Mouse (Mus musculus) myocyte (in vitro differentiated cells): Measurements from ENCODE around the gene Zmynd8. TPM values are rescaled to one million over a fixed set of nuclear protein-coding genes. Genes with fewer than 3 reads are reported as not detected.

ENCODE experiments used
- H3K27me3 ChIP-seq: one replicate; pipeline ENCODE4 v1.6.1; 2011; ENCODE audit not compliant: control insufficient read depth, insufficient read depth, insufficient read length
- H3K36me3 ChIP-seq: one replicate; pipeline ENCODE4 v1.6.1; 2011; ENCODE audit not compliant: control insufficient read depth, insufficient read depth
- H3K4me2 ChIP-seq: one replicate; pipeline ENCODE4 v1.6.1; 2011; ENCODE audit warnings: low read depth, control low read depth
- H3K4me3 ChIP-seq: one replicate; pipeline ENCODE4 v1.5.1; 2011; ENCODE audit warnings: mild to moderate bottlenecking, control low read depth, moderate library complexity
- H3K79me2 ChIP-seq: one replicate; pipeline ENCODE4 v1.6.1; 2011; ENCODE audit not compliant: control insufficient read depth, insufficient read depth
- H3ac ChIP-seq: one replicate; pipeline ENCODE4 v1.6.1; 2011; ENCODE audit not compliant: control insufficient read depth, insufficient read length
- CEBPB ChIP-seq: IDR thresholded peaks from 2 replicates; pipeline ENCODE4 v1.6.1; 2011; ENCODE audit warnings: mild to moderate bottlenecking, moderate library complexity; ENCODE audit not compliant: poor library complexity, insufficient read depth, severe bottlenecking
- E2F4 ChIP-seq: IDR thresholded peaks from one replicate; pipeline ENCODE4 v1.6.1; 2011; ENCODE audit warnings: mild to moderate bottlenecking, control low read depth, moderate library complexity; ENCODE audit not compliant: insufficient read depth
- MAX ChIP-seq: IDR thresholded peaks from one replicate; pipeline ENCODE4 v1.6.1; 2011; ENCODE audit warnings: low read depth, mild to moderate bottlenecking, control low read depth
- MYOD1 ChIP-seq, 3 experiments: IDR thresholded peaks; one replicate each; pipeline ENCODE4 v1.6.1; 2011; ENCODE audit warnings: control low read depth in 2 of 3, low read depth in 2 of 3, mild to moderate bottlenecking in 2 of 3, moderate library complexity in 1 of 3; ENCODE audit not compliant: insufficient read length in 2 of 3, control insufficient read depth in 1 of 3
- MYOG ChIP-seq, 3 experiments: IDR thresholded peaks; one replicate each; pipeline ENCODE4 v1.6.1; 2011; ENCODE audit warnings: control low read depth in 2 of 3, low read depth in 2 of 3, mild to moderate bottlenecking in 2 of 3; ENCODE audit not compliant: insufficient read length in 2 of 3, control insufficient read depth in 1 of 3, insufficient read depth in 1 of 3
- POLR2A ChIP-seq: IDR thresholded peaks from one replicate; pipeline ENCODE4 v1.6.1; 2011; ENCODE audit warnings: low read depth, mild to moderate bottlenecking, control low read depth, moderate library complexity; ENCODE audit not compliant: insufficient read length
- POLR2AphosphoS2 ChIP-seq: IDR thresholded peaks from one replicate; pipeline ENCODE4 v1.6.1; 2011; ENCODE audit warnings: low read depth, control low read depth; ENCODE audit not compliant: insufficient read length
- REST ChIP-seq: IDR thresholded peaks from one replicate; pipeline ENCODE4 v1.6.1; 2011; ENCODE audit warnings: mild to moderate bottlenecking, control low read depth, moderate library complexity; ENCODE audit not compliant: insufficient read depth, insufficient read length
- SRF ChIP-seq: IDR thresholded peaks from one replicate; pipeline ENCODE4 v1.6.1; 2011; ENCODE audit warnings: low read depth; ENCODE audit not compliant: control insufficient read depth, insufficient read length
- TCF12 ChIP-seq: IDR thresholded peaks from one replicate; pipeline ENCODE4 v1.6.1; 2011; ENCODE audit warnings: mild to moderate bottlenecking, control low read depth; ENCODE audit not compliant: poor library complexity, insufficient read depth, severe bottlenecking
- TCF3 ChIP-seq: IDR thresholded peaks from one replicate; pipeline ENCODE4 v1.6.1; 2011; ENCODE audit warnings: low read depth, control low read depth; ENCODE audit not compliant: insufficient read length
- USF1 ChIP-seq: IDR thresholded peaks from one replicate; pipeline ENCODE4 v1.6.1; 2011; ENCODE audit warnings: low read depth, mild to moderate bottlenecking, control low read depth, moderate library complexity
- polyA plus RNA-seq: library from polyadenylated mRNA; unstranded; fragments of >200 nt; fragmentation: generic; extraction: Trizol; gene quantifications from one replicate; pipeline ENCODE4 v1.2.1, GENCODE M21; 2012; ENCODE audit warnings: missing spikeins

Gene Zmynd8
- polyA plus RNA-seq, 1 experiment = 20.9 TPM

DNA sequence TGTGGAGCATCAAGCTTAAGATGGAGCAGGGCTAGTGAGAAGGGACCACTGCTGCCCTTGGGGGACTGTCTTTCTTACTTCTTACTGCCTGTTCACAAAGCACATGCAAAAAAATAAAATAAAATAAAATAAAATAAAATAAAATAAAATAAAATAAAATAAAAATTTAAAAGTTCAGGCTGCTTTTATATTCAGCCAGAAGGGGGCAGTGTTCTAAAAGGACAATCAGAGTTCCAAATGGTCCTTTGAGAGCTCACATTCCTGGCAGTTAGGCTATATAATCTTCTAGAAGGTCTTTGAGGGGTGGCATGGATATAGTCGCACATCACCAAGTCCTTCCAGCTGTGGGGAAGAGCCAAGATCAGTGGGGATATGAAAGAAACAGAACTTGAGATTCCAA is 112.3 kb downstream of the Zmynd8 start:
- Histone ChIP-seq H3K36me3 (peaks cover 32% of the 10 kb centered on the region), H3K4me2 (no peak overlapping the region), H3K27me3 (no peaks in the 10 kb centered on the region), H3K4me3 (no peak overlapping the region), H3K79me2 (no peaks in the 10 kb centered on the region), H3ac (no peak overlapping the region)
- TF ChIP-seq TCF3 (no peak), REST (no peak)

DNA sequence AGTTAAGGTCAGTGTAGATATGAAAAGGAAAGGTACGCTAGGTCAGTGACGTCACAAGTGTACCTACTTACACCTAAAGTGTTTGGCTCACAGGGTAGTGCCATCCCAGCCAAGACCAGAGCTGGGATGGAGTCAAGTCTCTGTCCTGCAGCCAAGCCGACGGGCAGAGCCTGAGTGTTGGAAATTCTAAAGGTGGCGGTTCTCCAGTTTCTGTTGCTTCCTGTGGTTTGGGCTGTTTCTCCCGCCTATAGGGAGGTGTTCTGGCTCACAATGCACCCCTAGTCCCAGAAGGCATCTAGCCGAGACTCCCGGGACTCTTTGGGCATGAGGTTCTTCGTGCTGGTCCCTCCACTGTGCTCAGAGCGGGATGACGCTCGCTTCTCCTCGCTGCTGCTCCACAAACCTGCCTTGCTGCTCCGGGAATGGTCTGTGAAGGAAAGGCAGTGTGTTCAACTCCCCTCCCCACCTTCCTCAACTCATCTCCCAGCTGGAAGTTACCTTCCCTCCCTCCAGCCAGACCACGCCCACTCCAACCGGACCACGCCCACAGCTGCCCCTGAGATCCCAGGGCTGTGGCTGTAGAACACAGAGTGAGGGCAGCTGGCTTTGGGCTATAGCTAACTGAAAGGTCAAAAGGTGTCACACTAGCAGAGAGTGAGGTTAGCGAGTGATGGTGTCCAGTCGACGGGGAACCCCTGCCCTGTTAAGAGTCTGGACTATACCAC is 113.3 kb downstream of the Zmynd8 start:
- no peak overlapping the region for H3K4me3 ChIP-seq
- H3K4me2 ChIP-seq = no peak overlapping the region
- no peak overlapping the region for H3ac ChIP-seq
- no peaks in the 10 kb centered on the region for H3K79me2 ChIP-seq
- H3K27me3 ChIP-seq = no peaks in the 10 kb centered on the region
- TF ChIP-seq TCF3 = no peak
- no peak for TF ChIP-seq MYOG (IDR thresholded peaks at IDR 0.05; ENCODE audit: control insufficient read depth in 1 of 3, insufficient read depth in 1 of 3, insufficient read length in 2 of 3, low read depth in 2 of 3)
- TF ChIP-seq TCF12 = no peak
- no peak for TF ChIP-seq MAX
- TF ChIP-seq REST = no peak
- TF ChIP-seq E2F4 = no peak
- TF ChIP-seq CEBPB = no peak
- TF ChIP-seq POLR2AphosphoS2 = no peak
- no peak for TF ChIP-seq USF1
- TF ChIP-seq POLR2A = no peak
- TF ChIP-seq SRF = no peak
- TF ChIP-seq MYOD1 (IDR thresholded peaks at IDR 0.05; ENCODE audit: control insufficient read depth in 1 of 3, insufficient read length in 2 of 3, low read depth in 2 of 3) = no peak
- peaks cover 32% of the 10 kb centered on the region for H3K36me3 ChIP-seq

DNA sequence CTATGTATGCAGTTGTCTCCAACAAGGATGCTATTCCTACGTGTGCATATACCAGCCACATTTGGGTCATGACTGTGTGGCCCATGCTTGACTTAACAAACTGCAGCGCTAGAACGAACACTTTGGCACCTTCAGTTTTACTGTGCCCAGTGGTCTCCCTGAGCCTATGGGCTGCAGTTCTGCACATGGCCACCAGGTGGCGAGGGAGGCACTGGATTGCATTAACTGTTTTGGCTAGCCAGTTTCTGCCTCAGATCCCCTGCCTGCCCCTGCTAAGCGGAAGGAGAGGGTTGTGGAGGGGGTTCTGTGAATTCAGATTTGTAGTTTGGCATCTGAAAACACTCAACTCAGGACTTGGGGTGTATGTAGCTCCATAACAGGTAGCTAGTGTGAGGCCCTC is 116.5 kb downstream of the Zmynd8 start:
- Histone ChIP-seq H3K79me2 (no peaks in the 10 kb centered on the region), H3K4me3 (no peak overlapping the region), H3K36me3 (peaks cover 22% of the 10 kb centered on the region), H3ac (no peak overlapping the region), H3K4me2 (no peak overlapping the region), H3K27me3 (no peaks in the 10 kb centered on the region)
- TF ChIP-seq POLR2AphosphoS2 (peak; percentile 18), TCF12 (no peak), USF1 (no peak)

DNA sequence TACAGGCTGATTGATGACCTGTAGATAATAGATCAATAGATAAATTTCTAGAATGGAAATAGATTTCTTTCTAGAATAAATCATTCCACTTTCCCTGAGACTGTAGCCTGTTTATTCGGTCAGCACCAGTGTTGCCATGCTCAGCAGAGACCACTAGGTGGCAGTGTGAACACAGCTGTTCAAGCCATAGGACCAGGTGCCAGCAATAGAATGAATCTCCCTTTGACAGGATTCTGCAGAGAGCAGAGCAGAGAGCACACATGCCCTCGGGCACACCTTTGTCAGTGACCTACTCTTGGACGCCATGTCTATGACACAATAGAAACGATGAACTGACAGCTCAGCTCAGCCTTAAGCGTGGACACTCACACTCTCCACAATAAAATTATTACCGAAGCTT is 119.9 kb downstream of the Zmynd8 start:
- TF ChIP-seq MYOD1 (IDR thresholded peaks at IDR 0.05; ENCODE audit: control insufficient read depth in 1 of 3, insufficient read length in 2 of 3, low read depth in 2 of 3) (peak in 2 of 3 experiments; percentile 81 to 83), MAX (no peak), POLR2A (no peak), SRF (no peak), TCF3 (no peak), USF1 (no peak), POLR2AphosphoS2 (peak; percentile 34), REST (no peak), E2F4 (no peak), MYOG (IDR thresholded peaks at IDR 0.05; ENCODE audit: control insufficient read depth in 1 of 3, insufficient read depth in 1 of 3, insufficient read length in 2 of 3, low read depth in 2 of 3) (peak; percentile 10 to 77 (median 31)), CEBPB (no peak)
- H3K4me2 ChIP-seq = no peak overlapping the region
- H3K27me3 ChIP-seq = no peaks in the 10 kb centered on the region
- H3K36me3 ChIP-seq = no peaks in the 10 kb centered on the region
- H3ac ChIP-seq = no peak overlapping the region
- H3K79me2 ChIP-seq = no peaks in the 10 kb centered on the region
- H3K4me3 ChIP-seq = no peak overlapping the region

DNA sequence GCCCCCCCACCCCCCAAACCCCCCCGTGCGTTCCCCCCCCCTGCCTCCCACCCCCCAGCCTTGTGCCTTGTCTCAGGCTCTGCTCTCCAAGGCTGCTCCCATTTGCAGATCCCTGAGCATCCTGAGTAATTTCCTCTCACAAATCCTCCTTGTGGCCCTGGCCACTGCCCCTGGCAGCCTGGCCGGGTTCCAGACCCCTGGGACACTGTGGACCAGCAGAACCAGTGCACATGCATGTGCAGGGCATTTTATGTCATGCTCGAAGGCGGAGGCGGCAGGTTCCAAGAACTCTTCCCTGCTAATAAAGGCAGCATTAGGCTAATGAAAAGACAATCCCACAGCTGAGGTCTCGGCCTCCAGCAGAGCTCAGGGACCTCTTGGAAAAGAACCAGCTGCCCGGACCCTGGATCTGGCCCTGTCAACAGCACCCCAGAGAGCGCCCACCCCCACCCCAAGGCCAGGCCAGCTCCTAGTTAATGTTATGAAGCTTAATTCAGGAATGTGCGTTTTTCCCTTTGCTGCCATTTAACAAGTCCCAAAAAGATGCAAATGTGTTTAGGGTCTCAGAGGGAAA is 129.4 kb downstream of the Zmynd8 start:
- Histone ChIP-seq H3ac (no peak overlapping the region), H3K4me2 (no peak overlapping the region), H3K36me3 (no peaks in the 10 kb centered on the region), H3K27me3 (no peaks in the 10 kb centered on the region), H3K79me2 (no peaks in the 10 kb centered on the region), H3K4me3 (no peak overlapping the region)
- TF ChIP-seq USF1 (no peak), MYOG (IDR thresholded peaks at IDR 0.05; ENCODE audit: control insufficient read depth in 1 of 3, insufficient read depth in 1 of 3, insufficient read length in 2 of 3, low read depth in 2 of 3) (no peak), E2F4 (no peak), TCF12 (no peak), SRF (no peak), TCF3 (no peak), MAX (no peak), CEBPB (no peak), REST (no peak), POLR2A (no peak), POLR2AphosphoS2 (no peak), MYOD1 (IDR thresholded peaks at IDR 0.05; ENCODE audit: control insufficient read depth in 1 of 3, insufficient read length in 2 of 3, low read depth in 2 of 3) (no peak)
